Mouse (Mus musculus) neural tube, embryonic 13.5 days (tissue): ENCODE data around the gene Acsm2. TPM values are rescaled to one million over a fixed set of nuclear protein-coding genes. Genes with fewer than 3 reads are reported as not detected.
"Not testable (repeated sequence)": the region's sequence is repeated elsewhere in the genome, so short reads cannot be mapped to it uniquely, and the experiment has no call there.

Source experiments
- ATAC-seq: fragments of 200-750 bp; cut with Nextera tagmentation; 2 replicates; pipeline ENCODE4 v1.8.0; 2017; ENCODE audit warnings: low read depth, mild to moderate bottlenecking, moderate TSS enrichment, moderate library complexity
- H3K27ac ChIP-seq: fragments of 300-500 bp; sonication (generic); replicated peaks from 2 replicates; pipeline ENCODE4 v1.5.1; 2015; ENCODE audit warnings: moderate library complexity, mild to moderate bottlenecking, inconsistent platforms
- H3K27me3 ChIP-seq: fragments of 300-500 bp; sonication (generic); 2 replicates; pipeline ENCODE4 v1.6.1; 2015; ENCODE audit warnings: mild to moderate bottlenecking, inconsistent platforms
- H3K36me3 ChIP-seq: fragments of 300-500 bp; sonication (generic); 2 replicates; pipeline ENCODE4 v1.6.1; 2015; ENCODE audit warnings: mild to moderate bottlenecking, inconsistent platforms
- H3K4me1 ChIP-seq: fragments of 300-500 bp; sonication (generic); replicated peaks from 2 replicates; pipeline ENCODE4 v1.6.1; 2015; ENCODE audit warnings: inconsistent platforms
- H3K4me2 ChIP-seq: fragments of 300-500 bp; sonication (generic); 2 replicates; pipeline ENCODE4 v1.6.1; 2015; ENCODE audit warnings: inconsistent platforms, mild to moderate bottlenecking, moderate library complexity
- H3K4me3 ChIP-seq: fragments of 300-500 bp; sonication (generic); 2 replicates; pipeline ENCODE4 v1.5.1; 2015; ENCODE audit warnings: mild to moderate bottlenecking, inconsistent platforms
- H3K9ac ChIP-seq: fragments of 300-500 bp; sonication (generic); 2 replicates; pipeline ENCODE4 v1.6.1; 2015; ENCODE audit warnings: moderate library complexity, mild to moderate bottlenecking, inconsistent platforms
- H3K9me3 ChIP-seq: fragments of 300-500 bp; sonication (generic); 2 replicates; pipeline ENCODE4 v1.6.1; 2016; ENCODE audit warnings: inconsistent platforms
- WGBS: fragments of 180-500 bp; shearing (Covaris S2); methylation state at CpG from one replicate; pipeline ENCODE4 v1.1.7; 2015; 5-methylcytosine and 5-hydroxymethylcytosine counted together
- polyA plus RNA-seq: library from polyadenylated mRNA; unstranded; fragments of >200 nt; fragmentation: Nextera tagmentation; extraction: Ambion mirVana; gene quantifications from 2 replicates; pipeline ENCODE4 v1.2.1, GENCODE M21; 2015

The Acsm2 gene
- polyA plus RNA-seq, 1 experiment from 2014 or later: not detected

DNA sequence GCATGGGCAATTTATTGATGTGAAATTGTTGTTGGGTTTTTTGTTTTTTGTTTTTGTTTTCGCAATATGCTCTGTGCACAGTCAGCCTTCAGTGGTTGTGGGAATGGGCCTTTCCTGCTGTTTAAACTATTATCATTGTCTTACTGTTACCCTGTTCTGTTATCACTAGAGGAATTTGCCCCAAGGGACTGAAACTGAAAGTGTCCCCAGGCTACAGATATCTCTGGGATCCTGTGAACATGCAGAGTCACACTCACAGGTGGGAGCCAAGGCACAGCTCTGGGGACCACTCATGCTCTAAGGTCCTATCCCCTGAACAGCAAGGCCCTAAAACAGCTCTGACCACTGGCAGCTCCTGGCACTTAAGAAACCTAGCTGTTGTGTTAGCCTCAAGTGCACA is 27.0 kb upstream of the Acsm2 start:
- no peaks in the 10 kb centered on the region for H3K27me3 ChIP-seq
- H3K9ac ChIP-seq: no peak overlapping the region
- peaks cover 8% of the 10 kb centered on the region; the same call in 1 of the 2 replicates for H3K4me1 ChIP-seq
- H3K36me3 ChIP-seq: no peaks in the 10 kb centered on the region
- no peak overlapping the region for H3K27ac ChIP-seq
- H3K4me2 ChIP-seq: no peak overlapping the region
- no peak overlapping the region for H3K4me3 ChIP-seq
- H3K9me3 ChIP-seq: no peaks in the 10 kb centered on the region
- WGBS: 91% methylated on average over 1 of the region's 1 CpGs
- ATAC-seq: no peak

- Histone ChIP-seq H3K4me3 (no peak overlapping the region), H3K27ac (no peak overlapping the region), H3K9me3 (no peaks in the 10 kb centered on the region), H3K9ac (no peak overlapping the region), H3K36me3 (no peaks in the 10 kb centered on the region), H3K4me1 (peaks cover 8% of the 10 kb centered on the region; the same call in 1 of the 2 replicates), H3K27me3 (no peaks in the 10 kb centered on the region), H3K4me2 (no peak overlapping the region)
- no peak for ATAC-seq
- WGBS: 56% methylated on average over 2 of the region's 2 CpGs
Measured at GRCm38 (mm10) chr7:119527548-119527947, 26.6 kb upstream of the Acsm2 start.

DNA sequence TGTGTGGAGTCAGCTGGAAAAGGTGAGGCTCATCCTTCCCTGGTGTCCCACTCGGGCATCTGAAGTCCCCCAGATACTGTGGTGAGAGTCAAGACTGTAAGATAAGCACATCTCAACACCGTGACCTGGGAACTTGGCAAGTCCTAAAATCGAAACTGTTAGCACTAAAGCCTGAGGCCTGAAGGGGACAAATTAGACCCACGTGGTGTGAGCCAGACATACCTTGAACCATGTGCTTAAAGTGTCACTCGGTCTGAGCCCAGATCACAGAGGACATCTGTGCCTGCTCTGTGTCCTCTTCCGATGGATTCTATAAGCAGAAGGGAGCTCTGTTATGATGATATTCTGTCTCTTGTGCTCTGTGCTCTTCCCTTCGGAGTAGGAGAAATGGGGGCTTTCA is 25.5 kb upstream of the Acsm2 start:
- ATAC-seq: no peak
- H3K4me1 ChIP-seq: peaks cover 8% of the 10 kb centered on the region; the same call in 1 of the 2 replicates
- no peak overlapping the region for H3K9ac ChIP-seq
- no peaks in the 10 kb centered on the region for H3K27me3 ChIP-seq
- 80% methylated on average over 7 of the region's 7 CpGs for WGBS
- H3K9me3 ChIP-seq: no peaks in the 10 kb centered on the region
- H3K4me3 ChIP-seq: no peak overlapping the region
- H3K36me3 ChIP-seq: no peaks in the 10 kb centered on the region
- H3K27ac ChIP-seq: no peak overlapping the region
- H3K4me2 ChIP-seq: no peak overlapping the region

GRCm38 (mm10) chr7:119532924-119533323 is 21.2 kb upstream of the Acsm2 start:
- no peak overlapping the region for H3K4me3 ChIP-seq
- H3K36me3 ChIP-seq: no peaks in the 10 kb centered on the region
- no peaks in the 10 kb centered on the region for H3K27me3 ChIP-seq
- no peak overlapping the region for H3K27ac ChIP-seq
- WGBS: 60% methylated on average over 1 of the region's 1 CpGs
- H3K4me1 ChIP-seq: no peaks in the 10 kb centered on the region
- H3K9me3 ChIP-seq: no peaks in the 10 kb centered on the region
- no peak overlapping the region for H3K9ac ChIP-seq
- ATAC-seq: no peak
- H3K4me2 ChIP-seq: no peak overlapping the region

DNA sequence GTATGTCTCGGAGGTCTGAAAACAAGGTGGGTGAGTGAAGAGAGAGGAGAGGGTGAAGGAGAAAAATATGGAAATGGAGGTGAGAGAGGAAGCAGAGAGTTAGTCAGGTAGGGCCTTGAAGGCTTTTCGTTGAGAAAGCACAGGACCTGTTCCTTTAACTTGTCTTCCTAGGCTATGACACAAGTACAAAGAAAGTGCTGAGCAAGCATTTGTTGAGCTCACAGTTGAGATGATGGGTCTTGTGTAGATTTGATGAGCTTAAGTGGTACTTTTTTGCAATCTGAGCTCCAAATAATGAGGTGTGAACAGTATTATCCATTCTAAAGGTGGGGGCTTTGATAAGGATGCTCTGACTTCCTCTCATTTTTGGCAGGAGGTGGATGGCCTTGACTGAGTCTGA is 19.8 kb upstream of the Acsm2 start:
- no peak for ATAC-seq
- H3K36me3 ChIP-seq: no peaks in the 10 kb centered on the region
- no peak overlapping the region for H3K4me3 ChIP-seq
- H3K27me3 ChIP-seq: no peaks in the 10 kb centered on the region
- no peak overlapping the region for H3K9ac ChIP-seq
- no peaks in the 10 kb centered on the region for H3K4me1 ChIP-seq
- no peak overlapping the region for H3K27ac ChIP-seq
- 78% methylated on average over 2 of the region's 2 CpGs for WGBS
- H3K4me2 ChIP-seq: no peak overlapping the region
- H3K9me3 ChIP-seq: no peaks in the 10 kb centered on the region

DNA sequence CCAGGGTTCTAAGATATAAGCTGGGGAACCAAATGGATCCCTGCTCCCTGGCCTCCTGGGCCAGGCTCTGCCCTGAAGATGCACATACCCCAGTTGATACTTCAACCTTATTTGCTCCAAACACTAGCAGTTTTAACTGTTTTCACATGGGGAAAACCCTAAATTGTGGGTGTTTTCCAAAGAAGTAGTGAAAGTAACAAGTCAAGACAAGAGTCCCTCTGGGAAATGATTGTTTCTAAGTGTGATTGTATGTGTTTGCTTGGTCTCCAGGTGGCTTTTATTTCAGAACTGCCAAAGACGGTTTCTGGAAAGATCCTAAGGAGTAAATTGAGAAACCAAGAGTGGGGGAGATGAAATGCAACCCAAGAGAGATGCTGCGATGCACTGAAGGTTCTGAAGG is 11.7 kb upstream of the Acsm2 start:
- H3K36me3 ChIP-seq: no peaks in the 10 kb centered on the region
- WGBS: 86% methylated on average over 2 of the region's 2 CpGs
- H3K27me3 ChIP-seq: no peaks in the 10 kb centered on the region
- ATAC-seq: no peak
- H3K9ac ChIP-seq: no peak overlapping the region
- H3K4me1 ChIP-seq: no peaks in the 10 kb centered on the region
- H3K4me3 ChIP-seq: no peak overlapping the region
- no peak overlapping the region for H3K27ac ChIP-seq
- H3K4me2 ChIP-seq: no peak overlapping the region
- no peaks in the 10 kb centered on the region for H3K9me3 ChIP-seq

DNA sequence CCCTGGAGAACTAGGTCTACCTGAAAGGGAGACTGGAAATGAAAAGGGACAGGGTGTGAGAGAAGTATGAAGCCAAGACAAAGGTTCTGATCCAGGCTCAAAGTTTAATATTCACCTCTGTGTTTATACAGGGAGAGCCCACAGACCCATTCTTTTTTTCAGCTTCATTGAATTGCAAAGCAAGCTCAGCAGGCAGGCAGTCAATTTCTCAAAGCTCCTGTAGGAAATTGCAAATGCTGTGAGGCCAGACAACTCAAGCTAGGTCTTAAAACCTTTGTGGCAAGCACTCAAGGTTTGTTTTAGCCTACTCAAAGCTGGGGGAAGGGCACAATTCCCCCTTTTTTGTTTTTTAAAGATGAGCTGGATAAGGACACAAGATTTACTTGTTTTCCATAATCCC is 8.6 kb upstream of the Acsm2 start:
- Histone ChIP-seq H3K4me3 (no peak overlapping the region), H3K9me3 (no peaks in the 10 kb centered on the region), H3K4me1 (no peaks in the 10 kb centered on the region), H3K9ac (no peak overlapping the region), H3K27me3 (no peaks in the 10 kb centered on the region), H3K27ac (no peak overlapping the region), H3K36me3 (no peaks in the 10 kb centered on the region), H3K4me2 (no peak overlapping the region)
- no peak for ATAC-seq

GRCm38 (mm10) chr7:119550471-119551222 is 3.5 kb upstream of the Acsm2 start:
- 88% methylated on average over 3 of the region's 3 CpGs for WGBS
- Histone ChIP-seq H3K9me3 (no peaks in the 10 kb centered on the region), H3K4me1 (no peaks in the 10 kb centered on the region), H3K4me2 (no peak overlapping the region), H3K27ac (no peak overlapping the region), H3K4me3 (no peak overlapping the region), H3K9ac (no peak overlapping the region), H3K27me3 (no peaks in the 10 kb centered on the region), H3K36me3 (no peaks in the 10 kb centered on the region)
- ATAC-seq: no peak

GRCm38 (mm10) chr7:119559789-119560451 is 5.8 kb downstream of the Acsm2 start:
- 73% methylated on average over 3 of the region's 3 CpGs for WGBS
- Histone ChIP-seq H3K4me2 (no peak overlapping the region), H3K9me3 (no peaks in the 10 kb centered on the region), H3K4me3 (no peak overlapping the region), H3K9ac (no peak overlapping the region), H3K27me3 (no peaks in the 10 kb centered on the region), H3K4me1 (no peaks in the 10 kb centered on the region), H3K27ac (no peak overlapping the region), H3K36me3 (no peaks in the 10 kb centered on the region)
- no peak for ATAC-seq

DNA sequence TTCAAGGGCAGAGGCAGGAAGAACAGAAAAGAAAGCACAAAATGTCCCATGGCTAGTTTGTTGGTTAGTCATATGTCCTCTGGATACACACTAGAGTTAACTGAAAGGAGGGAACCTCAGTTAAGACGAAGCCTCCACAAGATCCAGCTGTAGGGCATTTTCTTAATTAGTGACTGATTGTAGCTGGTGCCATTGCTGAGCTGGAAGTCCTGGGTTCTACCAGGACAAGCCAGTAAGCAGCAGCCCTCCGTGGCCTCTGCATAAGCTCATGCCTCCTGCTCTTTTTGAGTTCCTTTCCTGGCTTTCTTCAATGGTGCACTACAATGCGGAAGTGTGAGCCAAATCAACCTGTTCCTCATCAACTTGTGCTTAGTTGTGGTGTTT is 6.3 kb downstream of the Acsm2 start:
- Histone ChIP-seq H3K4me3 (no peak overlapping the region), H3K36me3 (no peaks in the 10 kb centered on the region), H3K4me2 (no peak overlapping the region), H3K9ac (no peak overlapping the region), H3K27ac (no peak overlapping the region), H3K9me3 (no peaks in the 10 kb centered on the region), H3K27me3 (no peaks in the 10 kb centered on the region), H3K4me1 (no peaks in the 10 kb centered on the region)
- WGBS: 85% methylated on average over 3 of the region's 3 CpGs
- no peak for ATAC-seq

DNA sequence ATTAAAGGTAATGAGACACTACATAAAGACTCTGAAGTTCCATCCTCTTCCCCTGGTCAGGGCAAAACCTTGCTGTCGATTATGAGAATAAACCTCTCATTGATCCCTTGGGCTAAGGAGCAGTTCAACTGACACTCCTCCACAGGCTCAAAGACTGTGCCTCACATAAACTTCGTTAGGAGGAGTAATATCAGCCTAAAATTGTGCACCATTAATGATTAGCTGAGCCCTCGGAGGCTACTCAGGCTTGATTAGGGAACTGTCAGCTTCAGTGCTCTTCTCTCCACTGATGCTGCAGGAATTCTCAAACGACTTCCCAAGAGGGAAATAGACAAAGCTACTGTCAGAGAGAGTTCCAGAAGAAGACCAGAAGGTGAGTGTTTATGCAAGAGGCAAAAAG is 7.3 kb downstream of the Acsm2 start:
- H3K36me3 ChIP-seq: no peaks in the 10 kb centered on the region
- no peaks in the 10 kb centered on the region for H3K9me3 ChIP-seq
- 57% methylated on average over 4 of the region's 4 CpGs for WGBS
- H3K27ac ChIP-seq: no peak overlapping the region
- no peak overlapping the region for H3K9ac ChIP-seq
- no peak for ATAC-seq
- no peaks in the 10 kb centered on the region for H3K27me3 ChIP-seq
- H3K4me1 ChIP-seq: no peaks in the 10 kb centered on the region
- no peak overlapping the region for H3K4me2 ChIP-seq
- no peak overlapping the region for H3K4me3 ChIP-seq

DNA sequence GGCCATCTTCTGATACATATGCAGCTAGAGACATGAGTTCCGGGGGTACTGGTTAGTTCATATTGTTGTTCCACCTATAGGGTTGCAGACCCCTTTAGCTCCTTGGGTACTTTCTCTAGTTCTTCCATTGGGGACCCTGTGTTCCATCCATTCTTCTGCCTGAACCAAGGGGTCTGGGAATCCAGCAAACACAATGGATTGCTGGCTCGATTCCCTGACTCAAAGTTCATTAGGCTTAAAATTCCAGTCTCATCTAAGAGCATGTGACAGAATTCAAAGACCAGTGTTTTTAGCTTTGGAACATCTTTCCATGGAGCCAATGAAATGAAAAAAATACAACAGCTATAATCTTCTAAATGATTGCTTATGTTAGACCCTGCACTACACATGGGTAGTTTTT is 8.3 kb downstream of the Acsm2 start:
- not testable (repeated sequence) for H3K9ac ChIP-seq, H3K36me3 ChIP-seq, H3K27ac ChIP-seq, ATAC-seq, H3K4me1 ChIP-seq, H3K9me3 ChIP-seq, H3K4me3 ChIP-seq, H3K27me3 ChIP-seq, H3K4me2 ChIP-seq
- WGBS: 92% methylated on average over 2 of the region's 2 CpGs
